ENCODE assay signal across 18 mouse cellular contexts in the genomic region with DNA sequence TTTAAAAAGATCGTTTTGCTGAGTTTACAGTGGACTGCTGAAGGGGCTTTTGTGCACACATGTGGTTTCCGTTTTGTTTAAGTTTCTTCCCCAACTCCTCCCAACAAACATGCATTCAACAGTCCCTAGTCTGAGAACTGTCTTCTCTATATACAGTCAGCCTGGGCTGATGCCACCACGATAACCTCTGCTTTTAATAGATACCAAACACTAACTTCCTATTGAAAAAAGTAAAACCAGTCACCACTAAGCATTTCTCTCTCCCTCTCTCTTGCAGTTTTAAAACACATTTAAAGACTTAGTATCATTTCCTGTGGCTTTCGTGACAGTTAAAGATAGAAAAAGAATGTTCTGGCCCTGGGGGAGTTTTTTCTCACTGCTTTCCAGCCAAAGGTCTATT. TPM values are rescaled to one million over a fixed set of nuclear protein-coding genes. Genes with fewer than 3 reads are reported as not detected.
DNase-seq lines count a peak whose midpoint lies in the region; ATAC-seq and TF ChIP-seq lines count a peak whose summit lies in the region.
"Had no signal": no experiment of that assay in that cellular context is flagged by ENCODE, and none has a peak within 500 bp of the region (broad histone marks: within the 10 kb centered on the region; RNA-seq: fewer than 3 reads in every experiment).

No protein-coding gene starts in this region.

- no peak overlapping the region for H3K9ac ChIP-seq in kidney, postnatal 0 days (ENCODE audit: low read depth, low read length)
- no peak overlapping the region for H3K9ac ChIP-seq in stomach, embryonic 16.5 days (ENCODE audit: low read length)
- H3K9ac ChIP-seq: embryonic facial prominence, embryonic 13.5 days; limb, embryonic 12.5 days; liver, embryonic 15.5 days had no signal

- no peak overlapping the region for H3K27ac ChIP-seq in kidney, postnatal 0 days
- H3K27ac ChIP-seq in stomach, embryonic 16.5 days (ENCODE audit: low read length), result 0 out of 2 replicates have a peak overlapping the region, but pooled peaks have one; percentile 55
- H3K27ac ChIP-seq: embryonic facial prominence, embryonic 13.5 days; forebrain, embryonic 10.5 days; limb, embryonic 12.5 days; liver, embryonic 15.5 days had no signal

- H3K36me3 ChIP-seq in kidney, postnatal 0 days (ENCODE audit: insufficient read depth, low read length), result no peaks in the 10 kb centered on the region
- no peaks in the 10 kb centered on the region for H3K36me3 ChIP-seq in stomach, embryonic 16.5 days (ENCODE audit: control insufficient read depth, insufficient read depth, low read length)
- H3K36me3 ChIP-seq: embryonic facial prominence, embryonic 13.5 days; forebrain, embryonic 10.5 days; limb, embryonic 12.5 days; liver, embryonic 15.5 days had no signal

- H3K4me2 ChIP-seq in kidney, postnatal 0 days (ENCODE audit: low read length), result no peak overlapping the region
- no peak overlapping the region for H3K4me2 ChIP-seq in stomach, embryonic 16.5 days (ENCODE audit: low read depth, low read length)
- H3K4me2 ChIP-seq: embryonic facial prominence, embryonic 13.5 days; limb, embryonic 12.5 days; liver, embryonic 15.5 days had no signal

- WGBS in kidney, postnatal 0 days, result 48% methylated on average over 4 of the region's 4 CpGs
- 35% methylated on average over 4 of the region's 4 CpGs for WGBS in stomach, embryonic 16.5 days

- TF ChIP-seq CTCF in kidney, postnatal 0 days (IDR thresholded peaks at IDR 0.05; ENCODE audit: low read depth), result no peak

- H3K9me3 ChIP-seq in kidney, postnatal 0 days (replicated peaks; ENCODE audit: low read length), result no peaks in the 10 kb centered on the region
- no peaks in the 10 kb centered on the region for H3K9me3 ChIP-seq in stomach, embryonic 16.5 days (replicated peaks; ENCODE audit: control insufficient read depth, low read length)
- H3K9me3 ChIP-seq: embryonic facial prominence, embryonic 13.5 days; forebrain, embryonic 10.5 days; limb, embryonic 12.5 days; liver, embryonic 15.5 days had no signal

- no peak overlapping the region for H3K4me3 ChIP-seq in kidney, postnatal 0 days (replicated peaks; ENCODE audit: low read depth, low read length)
- no peak overlapping the region for H3K4me3 ChIP-seq in stomach, embryonic 16.5 days (replicated peaks; ENCODE audit: low read length)
- H3K4me3 ChIP-seq: embryonic facial prominence, embryonic 13.5 days; forebrain, embryonic 10.5 days; limb, embryonic 12.5 days; liver, embryonic 15.5 days had no signal

- no peaks in the 10 kb centered on the region for H3K27me3 ChIP-seq in kidney, postnatal 0 days (ENCODE audit: insufficient read depth, low read length)
- H3K27me3 ChIP-seq in stomach, embryonic 16.5 days (ENCODE audit: control insufficient read depth, insufficient read depth, low read length), result no peaks in the 10 kb centered on the region
- H3K27me3 ChIP-seq: embryonic facial prominence, embryonic 13.5 days; limb, embryonic 12.5 days; liver, embryonic 15.5 days had no signal

- DNase-seq in kidney, postnatal 0 days (ENCODE audit: low spot score), result peak; percentile 6
- no peak for DNase-seq in kidney, adult 9 months
- peak; percentile 43 for DNase-seq in induced T-regulatory cell, adult 2 months (ENCODE audit: low read depth)
- DNase-seq in right cerebral cortex, postnatal 4 days, result no peak
- DNase-seq in cerebellum, adult 9-11 months, result no peak
- DNase-seq: cerebellum, adult 11 months; gastrocnemius, postnatal 36 days; lung, postnatal 36 days; midbrain, embryonic 14.5 days; right cerebral cortex, postnatal 25 days; thymus, postnatal 36 days had no signal

- no peaks in the 10 kb centered on the region for H3K4me1 ChIP-seq in kidney, postnatal 0 days (replicated peaks; ENCODE audit: insufficient read depth, low read length)
- H3K4me1 ChIP-seq in stomach, embryonic 16.5 days (ENCODE audit: control insufficient read depth, insufficient read depth, low read length), result peaks cover 7% of the 10 kb centered on the region
- H3K4me1 ChIP-seq: embryonic facial prominence, embryonic 13.5 days; forebrain, embryonic 10.5 days; liver, embryonic 15.5 days had no signal

- no peak for ATAC-seq in kidney, postnatal 0 days (replicated peaks; ENCODE audit: low FRiP score, low read depth)
- ATAC-seq in CD4-positive, CD25-positive, alpha-beta regulatory T cell, adult 4 months, result peak; percentile 70
- no peak for ATAC-seq in stomach, embryonic 16.5 days (ENCODE audit: insufficient read depth, low FRiP score)
- ATAC-seq: hindbrain, embryonic 16.5 days had no signal

RNA-seq across cellular contexts. Expression of a gene that starts 50.5 kb away (rescaled TPM):
- 5.4 and 9.5 TPM in 2 replicates for polyA plus RNA-seq in kidney, postnatal 0 days (2015; fragmentation: Nextera tagmentation; extraction: Ambion mirVana)
- polyA plus RNA-seq in CD4-positive, CD25-positive, alpha-beta regulatory T cell, adult 4 months (2017; shearing (Covaris generic)), result 10 to 100 TPM; 28.6 to 32.8 TPM
- polyA plus RNA-seq in stomach, embryonic 16.5 days (2015; fragmentation: Nextera tagmentation; extraction: Ambion mirVana), result 7.6 and 9.3 TPM in 2 replicates

Comparison
In these comparisons a context has a peak if more than half of its experiments do, and no peak if none do; other contexts are left out.
1. DNase-seq: peak in kidney, postnatal 0 days (single experiment) and induced T-regulatory cell, adult 2 months (single experiment); none in kidney, adult 9 months (single experiment), right cerebral cortex, postnatal 4 days (single experiment) and cerebellum, adult 9-11 months (single experiment).